Mouse (Mus musculus): ENCODE results near the gene Coq7. TPM values are rescaled to one million over a fixed set of nuclear protein-coding genes. Genes with fewer than 3 reads are reported as not detected.

The Coq7 gene
- 93.7 and 103 TPM in 2 replicates for polyA plus RNA-seq (2014; fragmentation: Nextera tagmentation; extraction: Ambion mirVana)

- peak within 1 kb of the TSS; percentile 66 for H3K4me2 ChIP-seq (ENCODE audit: low read length)
- H3K4me1 ChIP-seq (ENCODE audit: control insufficient read depth, insufficient read depth, low read length): 0 out of 2 replicates have a peak, but pooled peaks cover 3% of the 10 kb centered on the region
- WGBS: 0% methylated on average over 31 of the region's 31 CpGs
- ATAC-seq (ENCODE audit: low FRiP score, low TSS enrichment) (peak; percentile 100), DNase-seq (peak; percentile 99)
- H3K36me3 ChIP-seq (ENCODE audit: control insufficient read depth, insufficient read depth, low read length): peaks cover 6% of the 10 kb centered on the region
- no peaks in the 10 kb centered on the region for H3K9me3 ChIP-seq (ENCODE audit: control insufficient read depth, low read length)
- H3K4me3 ChIP-seq (replicated peaks; ENCODE audit: low read depth, low read length): peak within 1 kb of the TSS; percentile 68
- peak within 1 kb of the TSS; percentile 79 for H3K9ac ChIP-seq (replicated peaks; ENCODE audit: low read length)
- peak within 1 kb of the TSS; percentile 99 for H3K27ac ChIP-seq (replicated peaks; ENCODE audit: low read depth, low read length)
- no peaks in the 10 kb centered on the region for H3K27me3 ChIP-seq (ENCODE audit: control insufficient read depth, insufficient read depth, low read length)
These were observed at the start of gene Coq7 for GRCm38 (mm10) chr7:118533178-118533578. Gene Coq7, minus strand, starts transcription at chr7:118533356.

GRCm38 (mm10) chr7:118579938-118580337 lies 46.8 kb upstream of the Coq7 start:
- no peaks in the 10 kb centered on the region for H3K9me3 ChIP-seq (ENCODE audit: control insufficient read depth, low read length)
- H3K4me3 ChIP-seq (replicated peaks; ENCODE audit: low read depth, low read length): no peak overlapping the region
- H3K4me1 ChIP-seq (ENCODE audit: control insufficient read depth, insufficient read depth, low read length): peaks cover 13% of the 10 kb centered on the region; the same call in 1 of the 2 replicates
- ATAC-seq (ENCODE audit: low FRiP score, low TSS enrichment) (no peak), DNase-seq (no peak)
- H3K27me3 ChIP-seq (ENCODE audit: control insufficient read depth, insufficient read depth, low read length): no peaks in the 10 kb centered on the region
- H3K9ac ChIP-seq (replicated peaks; ENCODE audit: low read length): no peak overlapping the region
- no peak overlapping the region for H3K27ac ChIP-seq (replicated peaks; ENCODE audit: low read depth, low read length)
- no peaks in the 10 kb centered on the region for H3K36me3 ChIP-seq (ENCODE audit: control insufficient read depth, insufficient read depth, low read length)
- 63% methylated on average over 2 of the region's 2 CpGs for WGBS
- no peak overlapping the region for H3K4me2 ChIP-seq (ENCODE audit: low read length)

- ATAC-seq (ENCODE audit: low FRiP score, low TSS enrichment): no peak
- no peaks in the 10 kb centered on the region for H3K36me3 ChIP-seq (ENCODE audit: control insufficient read depth, insufficient read depth, low read length)
These were observed 45.1 kb upstream of the Coq7 start for GRCm38 (mm10) chr7:118578269-118578668.

GRCm38 (mm10) chr7:118572039-118572438 lies 38.9 kb upstream of the Coq7 start:
- Histone ChIP-seq H3K4me1 (ENCODE audit: control insufficient read depth, insufficient read depth, low read length) (no peaks in the 10 kb centered on the region), H3K9ac (replicated peaks; ENCODE audit: low read length) (no peak overlapping the region), H3K36me3 (ENCODE audit: control insufficient read depth, insufficient read depth, low read length) (no peaks in the 10 kb centered on the region), H3K9me3 (ENCODE audit: control insufficient read depth, low read length) (no peaks in the 10 kb centered on the region), H3K4me2 (ENCODE audit: low read length) (no peak overlapping the region), H3K4me3 (replicated peaks; ENCODE audit: low read depth, low read length) (no peak overlapping the region), H3K27ac (replicated peaks; ENCODE audit: low read depth, low read length) (no peak overlapping the region), H3K27me3 (ENCODE audit: control insufficient read depth, insufficient read depth, low read length) (no peaks in the 10 kb centered on the region)
- ATAC-seq (ENCODE audit: low FRiP score, low TSS enrichment): no peak
- no peak for DNase-seq
- WGBS: 51% methylated on average over 5 of the region's 5 CpGs

More at GRCm38 (mm10) chr7:118578269-118578668, 45.1 kb upstream of the Coq7 start:
- no peaks in the 10 kb centered on the region for H3K9me3 ChIP-seq (ENCODE audit: control insufficient read depth, low read length)
- H3K27me3 ChIP-seq (ENCODE audit: control insufficient read depth, insufficient read depth, low read length): no peaks in the 10 kb centered on the region
- H3K9ac ChIP-seq (replicated peaks; ENCODE audit: low read length): no peak overlapping the region
- no peak for DNase-seq
- no peak overlapping the region for H3K4me2 ChIP-seq (ENCODE audit: low read length)
- no peak overlapping the region for H3K4me3 ChIP-seq (replicated peaks; ENCODE audit: low read depth, low read length)
- H3K27ac ChIP-seq (replicated peaks; ENCODE audit: low read depth, low read length): no peak overlapping the region
- H3K4me1 ChIP-seq (ENCODE audit: control insufficient read depth, insufficient read depth, low read length): 0 out of 2 replicates have a peak, but pooled peaks cover 5% of the 10 kb centered on the region
- WGBS: 81% methylated on average over 3 of the region's 3 CpGs

- no peak overlapping the region for H3K4me3 ChIP-seq (replicated peaks; ENCODE audit: low read depth, low read length)
- H3K9ac ChIP-seq (replicated peaks; ENCODE audit: low read length): no peak overlapping the region
- no peak overlapping the region for H3K4me2 ChIP-seq (ENCODE audit: low read length)
- no peaks in the 10 kb centered on the region for H3K36me3 ChIP-seq (ENCODE audit: control insufficient read depth, insufficient read depth, low read length)
- no peak for DNase-seq
- ATAC-seq (ENCODE audit: low FRiP score, low TSS enrichment): no peak
- no peaks in the 10 kb centered on the region for H3K9me3 ChIP-seq (ENCODE audit: control insufficient read depth, low read length)
- H3K27me3 ChIP-seq (ENCODE audit: control insufficient read depth, insufficient read depth, low read length): no peaks in the 10 kb centered on the region
- H3K4me1 ChIP-seq (ENCODE audit: control insufficient read depth, insufficient read depth, low read length): no peaks in the 10 kb centered on the region
- WGBS: 49% methylated on average over 5 of the region's 5 CpGs
- no peak overlapping the region for H3K27ac ChIP-seq (replicated peaks; ENCODE audit: low read depth, low read length)
These were observed 38.2 kb upstream of the Coq7 start for GRCm38 (mm10) chr7:118571350-118571749.

GRCm38 (mm10) chr7:118569121-118569543 lies 36.0 kb upstream of the Coq7 start:
- no peak for ATAC-seq (ENCODE audit: low FRiP score, low TSS enrichment)
- no peak overlapping the region for H3K9ac ChIP-seq (replicated peaks; ENCODE audit: low read length)
- WGBS: 38% methylated on average over 6 of the region's 6 CpGs

GRCm38 (mm10) chr7:118554290-118554689 lies 21.1 kb upstream of the Coq7 start:
- H3K9ac ChIP-seq (replicated peaks; ENCODE audit: low read length): no peak overlapping the region
- no peak for ATAC-seq (ENCODE audit: low FRiP score, low TSS enrichment)
- peak; percentile 54 for DNase-seq
- no peaks in the 10 kb centered on the region for H3K9me3 ChIP-seq (ENCODE audit: control insufficient read depth, low read length)
- no peak overlapping the region for H3K27ac ChIP-seq (replicated peaks; ENCODE audit: low read depth, low read length)
- H3K27me3 ChIP-seq (ENCODE audit: control insufficient read depth, insufficient read depth, low read length): no peaks in the 10 kb centered on the region
- peaks cover 37% of the 10 kb centered on the region for H3K36me3 ChIP-seq (ENCODE audit: control insufficient read depth, insufficient read depth, low read length)
- H3K4me2 ChIP-seq (ENCODE audit: low read length): no peak overlapping the region
- H3K4me3 ChIP-seq (replicated peaks; ENCODE audit: low read depth, low read length): no peak overlapping the region
- WGBS: 79% methylated on average over 2 of the region's 2 CpGs
- H3K4me1 ChIP-seq (ENCODE audit: control insufficient read depth, insufficient read depth, low read length): no peaks in the 10 kb centered on the region

More at GRCm38 (mm10) chr7:118569121-118569543, 36.0 kb upstream of the Coq7 start:
- H3K4me3 ChIP-seq (replicated peaks; ENCODE audit: low read depth, low read length): no peak overlapping the region
- no peaks in the 10 kb centered on the region for H3K27me3 ChIP-seq (ENCODE audit: control insufficient read depth, insufficient read depth, low read length)
- H3K4me2 ChIP-seq (ENCODE audit: low read length): no peak overlapping the region
- no peak for DNase-seq
- H3K4me1 ChIP-seq (ENCODE audit: control insufficient read depth, insufficient read depth, low read length): no peaks in the 10 kb centered on the region
- no peaks in the 10 kb centered on the region for H3K9me3 ChIP-seq (ENCODE audit: control insufficient read depth, low read length)
- H3K36me3 ChIP-seq (ENCODE audit: control insufficient read depth, insufficient read depth, low read length): peaks cover under 1% of the 10 kb centered on the region; the same call in 1 of the 2 replicates
- no peak overlapping the region for H3K27ac ChIP-seq (replicated peaks; ENCODE audit: low read depth, low read length)

GRCm38 (mm10) chr7:118553881-118554280 lies 20.7 kb upstream of the Coq7 start:
- H3K4me1 ChIP-seq (ENCODE audit: control insufficient read depth, insufficient read depth, low read length): no peaks in the 10 kb centered on the region
- no peak overlapping the region for H3K27ac ChIP-seq (replicated peaks; ENCODE audit: low read depth, low read length)
- H3K9ac ChIP-seq (replicated peaks; ENCODE audit: low read length): no peak overlapping the region
- ATAC-seq (ENCODE audit: low FRiP score, low TSS enrichment) (no peak), DNase-seq (no peak)
- H3K4me2 ChIP-seq (ENCODE audit: low read length): no peak overlapping the region
- H3K36me3 ChIP-seq (ENCODE audit: control insufficient read depth, insufficient read depth, low read length): peaks cover 41% of the 10 kb centered on the region
- H3K9me3 ChIP-seq (ENCODE audit: control insufficient read depth, low read length): no peaks in the 10 kb centered on the region
- H3K27me3 ChIP-seq (ENCODE audit: control insufficient read depth, insufficient read depth, low read length): no peaks in the 10 kb centered on the region
- H3K4me3 ChIP-seq (replicated peaks; ENCODE audit: low read depth, low read length): no peak overlapping the region
- 70% methylated on average over 4 of the region's 4 CpGs for WGBS

GRCm38 (mm10) chr7:118547451-118547850 lies 14.3 kb upstream of the Coq7 start:
- Histone ChIP-seq H3K9me3 (ENCODE audit: control insufficient read depth, low read length) (no peaks in the 10 kb centered on the region), H3K4me1 (ENCODE audit: control insufficient read depth, insufficient read depth, low read length) (no peaks in the 10 kb centered on the region), H3K27ac (replicated peaks; ENCODE audit: low read depth, low read length) (no peak overlapping the region), H3K9ac (replicated peaks; ENCODE audit: low read length) (no peak overlapping the region), H3K4me2 (ENCODE audit: low read length) (no peak overlapping the region), H3K36me3 (ENCODE audit: control insufficient read depth, insufficient read depth, low read length) (peaks cover 57% of the 10 kb centered on the region), H3K27me3 (ENCODE audit: control insufficient read depth, insufficient read depth, low read length) (no peaks in the 10 kb centered on the region), H3K4me3 (replicated peaks; ENCODE audit: low read depth, low read length) (no peak overlapping the region)
- no peak for DNase-seq
- 83% methylated on average over 10 of the region's 10 CpGs for WGBS
- no peak for ATAC-seq (ENCODE audit: low FRiP score, low TSS enrichment)
